ENCODE assay signal across 27 mouse cellular contexts in the genomic region with DNA sequence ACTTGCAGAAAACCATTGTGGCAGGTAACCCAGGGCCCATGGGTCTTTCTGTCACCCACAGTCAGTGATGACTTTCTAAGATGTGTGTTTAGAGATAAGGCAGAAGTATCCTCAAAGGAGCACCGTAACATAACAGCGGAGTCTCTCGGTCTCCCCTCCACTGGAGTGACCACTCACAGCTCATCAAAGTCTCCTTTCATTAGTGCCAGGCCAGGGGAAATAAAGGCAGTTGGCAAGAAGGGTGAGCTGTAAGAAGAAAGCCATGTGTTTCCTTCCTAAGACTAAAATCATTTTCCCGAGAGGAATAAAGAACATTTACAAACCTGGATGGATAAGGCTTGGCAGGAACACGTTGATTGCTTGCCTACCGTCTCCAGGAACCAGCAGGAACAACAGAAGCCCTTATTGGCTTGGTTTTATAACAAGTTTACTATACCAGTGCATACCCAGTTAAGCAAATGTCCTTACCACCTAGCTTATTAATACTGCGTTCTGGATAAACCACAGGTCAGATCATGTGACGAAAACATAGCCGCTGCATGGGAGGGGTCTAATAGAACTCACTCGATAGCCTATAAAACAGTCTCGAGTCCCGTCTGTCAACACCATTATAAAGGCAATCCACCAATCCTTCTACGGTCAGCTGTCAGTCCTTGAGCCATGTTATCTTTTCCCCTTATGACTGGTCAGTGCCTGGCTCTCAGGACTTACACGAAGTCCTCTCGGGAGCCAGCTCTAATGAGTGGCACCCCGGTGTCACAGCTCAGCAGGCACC.
DNase-seq lines count a peak whose midpoint lies in the region; ATAC-seq lines count a peak whose summit lies in the region.
"Had no signal": no experiment of that assay in that cellular context is flagged by ENCODE, and none has a peak within 500 bp of the region (broad histone marks: within the 10 kb centered on the region; RNA-seq: fewer than 3 reads in every experiment).

No protein-coding gene starts in this region.

- peak overlapping the region; percentile 49 for H3K4me2 ChIP-seq in limb, embryonic 12.5 days
- H3K4me2 ChIP-seq in limb, embryonic 15.5 days, result peak overlapping the region; percentile 17; the same call in 1 of the 2 replicates
- H3K4me2 ChIP-seq: embryonic facial prominence, embryonic 13.5 days; forebrain, embryonic 12.5 days; forebrain, embryonic 15.5 days; heart, embryonic 15.5 days; hindbrain, embryonic 12.5 days; hindbrain, embryonic 15.5 days had no signal

- peak; percentile 79 for DNase-seq in heart, adult 11 months
- no peak for DNase-seq in heart, adult 9 months (ENCODE audit: low spot score in 2 of 2)
- DNase-seq in forelimb bud, embryonic 11.5 days (ENCODE audit: low read depth, low spot score), result peak; percentile 76
- DNase-seq in testis, postnatal 14 days (ENCODE audit: low spot score), result no peak
- no peak for DNase-seq in frontal cortex, postnatal 14 days (ENCODE audit: low spot score in 2 of 2)
- DNase-seq: adrenal gland, adult 8-10 months; adrenal gland, postnatal 25 days; cerebellum, adult 11-12 months; cerebellum, adult 8-10 months; cerebellum, postnatal 10 days; cerebellum, postnatal 36 days; embryo, embryonic 11 days; gastrocnemius, adult 2 months; gastrocnemius, postnatal 14 days; heart, adult 18-20 months had no signal

- H3K4me1 ChIP-seq in limb, embryonic 12.5 days (replicated peaks), result peaks cover 44% of the 10 kb centered on the region
- H3K4me1 ChIP-seq in limb, embryonic 15.5 days, result peaks cover 36% of the 10 kb centered on the region
- H3K4me1 ChIP-seq: forebrain, embryonic 15.5 days had no signal

- 12% methylated on average over 16 of the region's 16 CpGs for WGBS in limb, embryonic 12.5 days
- WGBS in limb, embryonic 15.5 days, result 23% methylated on average over 16 of the region's 16 CpGs

- no peak overlapping the region; the same call in 1 of the 2 replicates for H3K4me3 ChIP-seq in limb, embryonic 12.5 days (replicated peaks)
- H3K4me3 ChIP-seq in limb, embryonic 15.5 days, result no peak overlapping the region
- H3K4me3 ChIP-seq: embryonic facial prominence, embryonic 10.5 days; embryonic facial prominence, embryonic 13.5 days; erythroblast, embryonic 14.5 days; forebrain, embryonic 12.5 days; forebrain, embryonic 15.5 days; gastrocnemius, adult 2 months; heart, embryonic 10.5 days; heart, embryonic 15.5 days; hindbrain, embryonic 12.5 days; hindbrain, embryonic 15.5 days had no signal

- H3K9ac ChIP-seq in limb, embryonic 12.5 days (replicated peaks), result no peak overlapping the region
- no peak overlapping the region for H3K9ac ChIP-seq in limb, embryonic 15.5 days
- H3K9ac ChIP-seq: embryonic facial prominence, embryonic 13.5 days; forebrain, embryonic 12.5 days; forebrain, embryonic 15.5 days; heart, embryonic 15.5 days; hindbrain, embryonic 12.5 days; hindbrain, embryonic 15.5 days had no signal

- peak overlapping the region; percentile 87 for H3K27ac ChIP-seq in limb, embryonic 12.5 days
- H3K27ac ChIP-seq in limb, embryonic 15.5 days, result no peak overlapping the region
- H3K27ac ChIP-seq: embryonic facial prominence, embryonic 10.5 days; embryonic facial prominence, embryonic 13.5 days; forebrain, embryonic 12.5 days; forebrain, embryonic 15.5 days; gastrocnemius, adult 2 months; heart, embryonic 10.5 days; heart, embryonic 15.5 days; hindbrain, embryonic 12.5 days; hindbrain, embryonic 15.5 days had no signal

- ATAC-seq in limb, embryonic 12.5 days (ENCODE audit: insufficient number of reproducible peaks, insufficient read depth, low FRiP score, low TSS enrichment, low read depth), result peak; percentile 78
- ATAC-seq in limb, embryonic 15.5 days (ENCODE audit: insufficient number of reproducible peaks, low FRiP score, low TSS enrichment, low read depth), result no peak
- ATAC-seq: activated CD4-positive, CD25-positive, alpha-beta regulatory T cell, adult 4 months; forebrain, embryonic 15.5 days had no signal

- H3K36me3 ChIP-seq in limb, embryonic 12.5 days, result no peaks in the 10 kb centered on the region
- H3K36me3 ChIP-seq in limb, embryonic 15.5 days, result no peaks in the 10 kb centered on the region
- H3K36me3 ChIP-seq: embryonic facial prominence, embryonic 10.5 days; embryonic facial prominence, embryonic 13.5 days; forebrain, embryonic 12.5 days; forebrain, embryonic 15.5 days; heart, embryonic 10.5 days; heart, embryonic 15.5 days; hindbrain, embryonic 12.5 days; hindbrain, embryonic 15.5 days had no signal

- H3K27me3 ChIP-seq in limb, embryonic 12.5 days, result peaks cover 21% of the 10 kb centered on the region; the same call in 1 of the 2 replicates
- H3K27me3 ChIP-seq in limb, embryonic 15.5 days, result peaks cover 30% of the 10 kb centered on the region
- H3K27me3 ChIP-seq: hindbrain, embryonic 15.5 days had no signal

- H3K9me3 ChIP-seq in limb, embryonic 12.5 days, result no peaks in the 10 kb centered on the region
- no peaks in the 10 kb centered on the region for H3K9me3 ChIP-seq in limb, embryonic 15.5 days
- H3K9me3 ChIP-seq: embryonic facial prominence, embryonic 10.5 days; embryonic facial prominence, embryonic 13.5 days; forebrain, embryonic 12.5 days; forebrain, embryonic 15.5 days; heart, embryonic 10.5 days; heart, embryonic 15.5 days; hindbrain, embryonic 12.5 days; hindbrain, embryonic 15.5 days had no signal

Comparison
In these comparisons a context has a peak if more than half of its experiments do, and no peak if none do; other contexts are left out.
1. DNase-seq: peak in heart, adult 11 months (single experiment) and forelimb bud, embryonic 11.5 days (single experiment); none in heart, adult 9 months (0 of 2), testis, postnatal 14 days (single experiment) and frontal cortex, postnatal 14 days (0 of 2).